Mouse (Mus musculus) common myeloid progenitor, adult 5-6 weeks (primary cell): Measurements from ENCODE around the gene Kif24. TPM values are rescaled to one million over a fixed set of nuclear protein-coding genes. Genes with fewer than 3 reads are reported as not detected.

Source experiments
- ATAC-seq: replicated peaks from 2 replicates; pipeline ENCODE4 v1.8.0; 2016; ENCODE audit warnings: low read depth, mild to moderate bottlenecking, moderate TSS enrichment, inconsistent platforms; ENCODE audit not compliant: poor library complexity, severe bottlenecking
- total RNA-seq: library from RNA; stranded (forward); fragments of 200-1000, 187-1606 nt; gene quantifications from 2 replicates; pipeline ENCODE4 v1.2.3, GENCODE M21; 2017

Gene Kif24
- total RNA-seq, 1 experiment from 2014 or later = 22.2 TPM

GRCm38 (mm10) chr4:41358669-41359068 is 106.0 kb downstream of the Kif24 start:
- peak; percentile 57; the same call in 1 of the 2 replicates for ATAC-seq

- ATAC-seq = no peak
Measured at GRCm38 (mm10) chr4:41357154-41357553, 107.5 kb downstream of the Kif24 start.

DNA sequence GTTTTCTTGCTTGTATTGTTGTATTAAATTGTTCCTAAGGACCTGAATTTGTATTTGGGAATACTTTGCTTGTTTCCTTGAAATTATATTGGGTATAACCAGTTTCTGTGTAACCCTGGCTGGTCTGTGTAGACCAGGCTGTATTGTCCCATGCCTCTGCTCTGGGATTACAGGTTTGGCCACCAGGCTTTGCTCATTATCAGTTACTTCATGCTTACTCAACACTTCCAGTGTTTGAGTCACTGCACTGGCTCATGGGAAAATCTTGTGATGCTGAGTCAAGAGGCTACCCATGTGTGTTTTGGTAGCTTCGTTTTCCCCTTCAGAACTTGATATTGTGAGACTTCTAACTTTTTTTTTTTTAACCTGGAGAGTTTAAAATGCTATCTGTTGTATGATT is 111.4 kb downstream of the Kif24 start:
- ATAC-seq = no peak

GRCm38 (mm10) chr4:41352758-41353157 is 111.9 kb downstream of the Kif24 start:
- ATAC-seq = no peak

- ATAC-seq = no peak
Measured at GRCm38 (mm10) chr4:41349199-41349591, 115.5 kb downstream of the Kif24 start.

GRCm38 (mm10) chr4:41348584-41349198 is 116.0 kb downstream of the Kif24 start, which contains the start of gene Ubap1:
TSS of gene Ubap1 (plus strand) at chr4:41348996.
- peak; percentile 96 for ATAC-seq

DNA sequence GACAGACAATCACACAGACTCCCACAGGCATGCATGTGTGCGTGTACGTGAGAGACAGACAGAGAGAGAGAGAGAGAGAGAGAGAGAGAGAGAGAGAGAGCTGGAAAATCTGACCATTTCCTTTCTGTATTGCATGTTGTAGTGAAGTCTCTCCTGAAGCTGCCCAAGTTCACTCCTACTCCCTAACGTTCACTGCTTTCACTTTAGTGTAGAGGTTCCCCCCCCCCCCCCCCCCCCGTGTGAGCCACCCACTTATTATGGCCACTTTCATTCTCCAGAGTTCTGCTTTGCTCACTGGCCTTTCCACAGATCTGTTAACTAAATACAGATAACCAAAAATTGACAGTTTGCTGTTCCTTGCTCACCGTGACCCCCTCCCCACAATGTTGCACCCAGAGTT is 116.8 kb downstream of the Kif24 start:
- ATAC-seq = peak; percentile 15; the same call in 1 of the 2 replicates

DNA sequence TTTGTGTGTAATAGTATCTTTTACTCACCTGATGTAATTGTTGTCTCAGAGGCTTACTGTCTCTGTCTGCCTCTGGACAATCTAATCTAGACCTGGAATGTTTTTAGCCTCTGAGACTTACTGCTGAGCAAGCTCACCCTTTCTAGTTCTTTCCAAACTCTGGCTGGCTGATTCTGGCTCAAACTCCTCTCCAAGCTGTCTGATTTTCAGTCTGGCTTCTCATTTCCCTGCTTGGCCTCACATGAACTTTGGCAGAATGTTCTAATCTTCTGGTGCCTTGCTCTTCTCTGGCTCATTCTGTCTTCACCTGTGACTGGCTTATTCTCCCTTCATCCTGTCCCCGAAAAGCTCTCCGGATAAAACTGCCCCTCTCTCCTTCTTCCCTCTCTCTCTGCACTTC is 118.7 kb downstream of the Kif24 start:
- ATAC-seq = no peak

DNA sequence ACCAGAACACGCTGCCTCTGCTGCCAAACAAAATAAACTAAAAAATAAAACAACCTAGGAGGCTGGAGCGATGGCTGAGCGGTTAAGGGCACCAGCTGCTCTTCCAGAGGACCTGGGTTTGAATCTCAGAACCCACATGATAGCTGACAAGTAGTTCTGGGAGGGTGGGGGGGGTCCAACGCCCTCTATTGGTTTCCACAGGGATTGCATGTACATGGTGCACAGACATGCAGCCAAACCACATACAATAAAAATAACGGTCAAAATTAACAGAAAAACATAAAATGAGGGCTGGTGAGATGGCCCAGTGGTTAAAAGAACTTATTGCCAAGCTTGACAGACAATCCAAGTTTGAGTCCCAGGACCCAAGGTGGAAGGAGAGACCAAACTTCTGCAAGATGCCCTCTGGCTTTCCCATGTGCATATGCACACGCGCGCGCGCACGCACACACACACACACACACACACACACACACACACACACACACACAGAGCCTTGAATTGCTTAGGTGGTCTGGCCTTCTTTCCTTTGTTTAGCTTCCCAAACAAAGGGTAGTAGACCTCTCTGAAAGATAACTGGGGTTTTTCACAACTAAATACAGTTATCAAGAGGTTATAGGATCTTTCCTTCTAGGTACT is 123.7 kb downstream of the Kif24 start:
- ATAC-seq = no peak

Other genes starting within 250 kb of the Kif24 start
- gene Ubap2, start 189.7 kb downstream of the Kif24 start, total RNA-seq = 33.4 and 39.6 TPM in 2 replicates
- gene Dcaf12, start 150.0 kb downstream of the Kif24 start, total RNA-seq = 30.6 and 37.8 TPM in 2 replicates
- 28.9 and 44.8 TPM in 2 replicates for gene Ubap1, start 115.9 kb downstream of the Kif24 start, total RNA-seq
- gene Nudt2, start 264 bp upstream of the Kif24 start, total RNA-seq = 21.6 and 32.4 TPM in 2 replicates
- gene AI464131, start 38.2 kb upstream of the Kif24 start, total RNA-seq = 0.09 TPM in 1 of 2 replicates, not detected in the other
- gene 1110017D15Rik, start 52.4 kb upstream of the Kif24 start, total RNA-seq = 0.58 TPM in 1 of 2 replicates, not detected in the other
- 0.64 and 3.2 TPM in 2 replicates for gene Fam219a, start 104.7 kb upstream of the Kif24 start, total RNA-seq
- not detected in 2 replicates for gene Dnaic1, start 104.9 kb upstream of the Kif24 start, total RNA-seq
- gene Enho, start 175.4 kb upstream of the Kif24 start, total RNA-seq = not detected in 2 replicates
- gene Cntfr, start 232.2 kb upstream of the Kif24 start, total RNA-seq = not detected in 2 replicates
- gene Il11ra1, start 235.1 kb upstream of the Kif24 start, total RNA-seq = 104 and 110 TPM in 2 replicates
- gene Rpp25l, start 248.6 kb upstream of the Kif24 start, total RNA-seq = 22.8 and 28.2 TPM in 2 replicates